Mouse (Mus musculus) testis, adult 2 months (tissue): Measurements from ENCODE around the gene Patj.

ENCODE experiments used
- CTCF ChIP-seq: fragments of 200-500 bp; IDR thresholded peaks from 2 replicates; pipeline ENCODE4 v1.5.1; 2012; ENCODE audit warnings: low read depth, mild to moderate bottlenecking, inconsistent platforms, low read length, moderate library complexity; ENCODE audit not compliant: control insufficient read depth, insufficient read depth, insufficient replicate concordance
- POLR2A ChIP-seq: fragments of 200-500 bp; IDR thresholded peaks from 2 replicates; pipeline ENCODE4 v1.6.1; 2012; ENCODE audit warnings: low read depth, mild to moderate bottlenecking, inconsistent platforms, low read length, moderate library complexity; ENCODE audit not compliant: control insufficient read depth

- no peak for TF ChIP-seq POLR2A
- TF ChIP-seq CTCF: no peak
Measured at GRCm38 (mm10) chr4:98743906-98744210, 348.3 kb downstream of the Patj start.
